Mouse (Mus musculus): ENCODE measurements around the gene Ago3.

The Ago3 gene

GRCm38 (mm10) chr4:126412526-126412925 lies 16.8 kb downstream of the Ago3 start:
- DNase-seq = peak; percentile 93

GRCm38 (mm10) chr4:126371497-126371896 lies 57.9 kb downstream of the Ago3 start:
- DNase-seq = no peak

DNA sequence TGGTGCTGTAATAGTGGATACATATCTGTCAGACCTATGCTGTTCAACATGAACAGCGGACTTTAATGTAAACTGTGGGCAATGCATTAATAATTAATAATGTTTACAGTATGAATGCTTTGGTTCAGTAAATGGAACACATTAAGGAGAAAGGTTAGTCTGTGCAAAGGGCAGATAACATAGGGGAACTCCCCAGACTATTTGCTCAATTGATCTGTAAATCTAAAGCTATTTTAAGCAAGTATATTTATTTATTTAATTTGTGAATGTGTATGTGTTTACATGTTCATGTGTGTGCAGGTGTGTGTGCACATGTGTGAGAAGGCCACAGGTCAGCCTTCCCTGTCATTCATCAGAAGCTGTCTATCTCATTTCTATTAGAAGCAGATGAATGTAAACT lies 69.3 kb downstream of the Ago3 start:
- DNase-seq = no peak

DNA sequence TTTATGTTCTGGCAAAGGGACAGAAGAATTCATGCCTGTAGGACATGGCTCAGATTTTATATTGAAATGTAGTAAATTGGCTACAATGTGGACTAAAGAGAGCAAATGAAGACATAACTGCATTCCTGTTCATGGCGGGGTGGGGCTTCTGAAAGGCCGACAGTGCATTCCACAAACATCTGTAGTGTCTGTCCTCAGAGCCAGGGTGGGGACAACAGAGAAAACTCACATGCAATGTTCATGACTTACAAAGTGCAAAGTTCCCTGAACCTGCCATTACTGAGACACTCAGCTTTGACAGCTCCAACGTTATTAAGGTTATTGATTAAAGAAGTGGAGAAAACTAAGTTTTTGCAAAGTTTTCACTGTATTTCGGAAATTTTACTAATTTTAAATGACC lies 85.9 kb downstream of the Ago3 start:
- DNase-seq = peak; percentile 22

- no peak for DNase-seq
Measured at GRCm38 (mm10) chr4:126339461-126339860, 89.9 kb downstream of the Ago3 start.

DNA sequence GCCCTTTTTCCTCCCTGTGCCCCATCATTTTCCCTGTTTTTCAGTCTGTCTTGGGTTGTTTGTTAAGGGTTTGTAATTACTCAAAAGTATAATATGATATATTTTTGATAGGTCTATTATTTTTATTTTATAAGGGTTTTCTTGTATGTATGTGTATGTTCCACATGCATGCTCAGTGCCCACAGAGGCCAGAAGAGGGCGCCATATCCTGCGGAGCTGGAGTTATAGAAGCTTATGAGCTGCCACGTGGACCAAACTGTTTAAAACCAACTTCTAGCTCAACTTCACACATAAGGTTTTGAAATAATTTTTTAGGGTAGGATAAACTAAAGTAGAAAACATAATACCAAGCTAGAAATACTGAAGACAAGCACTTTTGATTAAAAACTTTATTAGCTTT lies 97.0 kb downstream of the Ago3 start:
- peak; percentile 75 for DNase-seq

- DNase-seq = peak; percentile 36
Measured at GRCm38 (mm10) chr4:126331751-126332150, 97.6 kb downstream of the Ago3 start.

- peak; percentile 71 for DNase-seq
Measured at GRCm38 (mm10) chr4:126330295-126330694, 99.1 kb downstream of the Ago3 start.

GRCm38 (mm10) chr4:126326036-126326435 lies 103.3 kb downstream of the Ago3 start:
- no peak for DNase-seq

DNA sequence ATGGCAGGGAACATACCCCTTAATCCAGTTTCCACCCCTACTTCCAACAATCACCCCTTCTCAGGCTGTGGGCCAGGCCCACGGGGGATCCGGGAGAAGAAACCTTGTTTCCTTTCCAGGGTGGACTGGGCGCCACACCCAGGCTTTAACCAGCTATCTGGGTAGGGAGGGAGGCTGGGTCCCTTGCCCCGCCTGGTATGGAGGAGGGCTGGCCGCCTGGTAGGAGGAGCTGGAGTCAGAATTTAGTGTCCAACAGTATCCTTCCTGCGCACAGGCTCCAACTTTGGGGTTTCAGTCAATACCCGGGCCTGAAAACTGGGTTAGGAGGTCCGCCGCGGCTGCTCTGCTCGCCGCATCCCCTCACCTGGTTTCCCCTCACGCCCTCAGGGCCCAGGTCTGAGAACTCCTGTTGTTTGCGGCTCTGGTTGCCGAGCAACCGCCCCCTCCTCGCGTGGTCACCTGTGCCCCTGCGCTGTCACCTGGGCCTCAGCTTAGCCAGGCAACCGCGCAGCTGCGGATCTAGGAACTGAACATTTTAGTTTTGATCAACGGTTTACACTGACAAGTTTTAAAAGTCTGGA lies 104.0 kb downstream of the Ago3 start, which contains the start of gene Tekt2:
Tekt2 (minus strand) TSS at position 408 of the 581 bp plus-strand sequence.
- DNase-seq = peak; percentile 90

GRCm38 (mm10) chr4:126324861-126325260 lies 104.5 kb downstream of the Ago3 start:
- DNase-seq = peak; percentile 84

- peak; percentile 91 for DNase-seq
Measured at GRCm38 (mm10) chr4:126322646-126323045, 106.7 kb downstream of the Ago3 start.

DNA sequence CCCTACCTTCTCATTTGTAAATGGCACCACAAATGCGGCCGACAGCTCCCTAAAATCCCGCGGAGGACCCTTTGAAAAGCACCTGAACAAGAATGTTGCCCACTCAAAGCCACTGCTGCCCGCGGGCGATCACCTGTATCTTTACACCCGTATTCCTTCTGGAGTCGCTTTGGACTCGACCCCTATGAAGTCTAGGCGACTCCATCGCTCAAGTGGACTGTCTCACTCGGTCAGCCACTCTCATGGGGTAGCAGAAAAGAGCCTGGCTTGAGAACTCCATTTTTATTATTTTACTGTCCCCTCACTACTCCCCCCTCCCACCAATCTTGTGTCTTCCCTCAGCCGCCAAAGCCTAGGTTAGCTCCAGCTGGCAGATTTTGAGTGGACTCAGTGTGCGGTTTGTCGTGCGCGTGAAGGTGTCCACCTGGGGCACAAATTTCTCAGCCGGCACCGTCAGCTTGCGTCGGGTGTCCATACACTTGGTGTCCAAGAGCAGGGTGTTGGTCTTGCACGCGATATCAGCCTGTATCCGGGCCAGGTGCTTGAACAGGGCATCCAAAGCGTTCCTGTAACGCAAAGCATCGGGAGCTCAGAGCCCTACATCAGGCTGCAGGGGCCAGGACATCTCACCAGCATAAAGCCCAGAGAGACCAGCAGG lies 107.4 kb downstream of the Ago3 start:
- DNase-seq = peak; percentile 92

DNA sequence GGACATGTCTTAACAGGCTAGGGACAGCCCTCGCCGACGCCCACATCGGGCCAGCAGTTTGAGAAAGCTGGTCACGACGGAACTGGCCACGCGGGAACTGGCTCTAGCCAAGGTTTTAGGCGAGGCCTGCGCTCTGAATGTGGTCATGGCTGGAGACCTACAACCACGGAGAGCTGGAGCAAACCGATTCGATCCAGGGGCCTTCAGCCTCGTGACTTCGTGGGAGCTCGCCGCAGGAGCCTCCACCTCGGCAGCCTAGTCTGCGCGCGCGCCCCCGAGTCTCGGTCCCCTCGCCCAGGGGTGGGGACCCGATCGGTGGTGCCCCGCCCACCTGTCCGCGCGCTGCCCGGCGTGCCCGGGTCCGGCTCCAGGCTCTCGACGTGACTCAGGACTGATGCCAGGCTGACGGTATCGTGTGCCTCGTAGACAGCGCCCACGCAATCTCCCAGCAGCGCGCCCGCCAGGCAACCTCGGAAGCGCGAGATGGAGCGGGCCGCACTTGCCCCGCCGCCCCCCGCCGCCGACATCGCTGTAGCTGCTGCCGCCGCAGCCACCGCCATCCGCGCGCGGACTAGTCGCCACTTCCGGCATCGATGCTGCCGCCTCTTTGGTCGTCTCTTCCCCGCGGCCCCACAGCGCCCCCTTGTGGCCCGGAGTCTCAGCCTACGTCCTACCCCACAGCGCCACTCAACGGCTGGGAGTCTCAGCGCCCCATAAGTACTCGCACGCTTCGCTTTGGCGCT lies 108.1 kb downstream of the Ago3 start, which contains the start of gene Adprhl2:
Adprhl2 (minus strand) TSS at position 593 of the 743 bp plus-strand sequence.
- DNase-seq = peak; percentile 99

GRCm38 (mm10) chr4:126319806-126320205 lies 109.5 kb downstream of the Ago3 start:
- peak; percentile 83 for DNase-seq

DNA sequence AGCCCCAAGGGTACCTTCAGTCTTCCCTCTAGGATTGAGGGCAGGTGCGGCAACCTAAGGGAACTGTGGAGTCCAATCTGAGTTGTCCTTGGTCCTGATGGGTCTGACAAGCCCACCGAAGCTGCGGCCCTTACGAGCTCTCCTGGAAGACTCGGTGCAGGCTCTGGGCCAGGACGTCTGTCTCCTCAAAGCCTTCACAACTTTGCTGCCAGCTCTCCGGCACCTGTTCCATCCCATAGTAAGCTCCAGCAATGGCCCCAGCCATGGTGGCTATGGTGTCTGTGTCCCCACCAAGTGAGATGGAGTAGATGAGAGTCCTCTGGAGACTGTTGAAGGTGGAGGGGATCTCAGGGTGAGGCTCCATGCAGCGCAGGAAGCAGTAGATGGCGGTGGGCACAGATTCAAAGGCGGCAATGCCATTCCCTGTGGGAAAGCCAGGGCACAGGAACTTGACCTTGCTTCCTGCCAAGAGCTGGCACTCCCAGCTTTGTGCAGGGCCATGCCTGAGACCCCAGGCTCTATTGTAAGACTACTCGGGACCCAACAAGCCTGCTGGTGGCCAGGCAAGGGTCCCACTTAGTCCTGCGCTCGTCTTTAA lies 112.8 kb downstream of the Ago3 start:
- DNase-seq = peak; percentile 92

GRCm38 (mm10) chr4:126315931-126316330 lies 113.4 kb downstream of the Ago3 start:
- peak; percentile 94 for DNase-seq

- DNase-seq = no peak
Measured at GRCm38 (mm10) chr4:126314393-126314792, 115.0 kb downstream of the Ago3 start.

GRCm38 (mm10) chr4:126313202-126313601 lies 116.2 kb downstream of the Ago3 start:
- DNase-seq = peak; percentile 87

DNA sequence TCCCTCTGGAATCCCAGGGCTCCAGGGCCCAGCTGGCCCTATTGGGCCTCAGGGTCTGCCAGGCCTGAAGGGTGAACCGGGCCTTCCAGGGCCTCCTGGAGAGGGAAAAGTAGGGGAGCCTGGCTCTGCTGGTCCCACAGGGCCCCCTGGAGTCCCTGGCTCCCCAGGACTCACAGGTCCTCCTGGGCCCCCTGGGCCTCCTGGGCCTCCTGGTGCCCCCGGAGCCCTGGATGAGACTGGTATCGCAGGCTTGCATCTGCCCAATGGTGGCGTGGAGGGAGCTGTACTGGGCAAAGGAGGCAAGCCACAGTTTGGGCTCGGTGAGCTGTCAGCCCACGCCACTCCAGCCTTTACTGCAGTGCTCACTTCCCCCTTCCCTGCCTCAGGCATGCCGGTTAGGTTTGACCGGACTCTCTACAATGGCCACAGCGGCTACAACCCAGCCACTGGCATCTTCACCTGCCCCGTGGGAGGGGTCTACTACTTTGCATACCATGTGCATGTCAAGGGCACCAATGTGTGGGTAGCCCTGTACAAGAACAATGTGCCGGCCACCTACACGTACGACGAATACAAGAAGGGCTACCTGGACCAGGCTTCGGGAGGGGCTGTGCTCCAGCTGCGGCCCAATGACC lies 117.7 kb downstream of the Ago3 start:
- DNase-seq = peak; percentile 91

DNA sequence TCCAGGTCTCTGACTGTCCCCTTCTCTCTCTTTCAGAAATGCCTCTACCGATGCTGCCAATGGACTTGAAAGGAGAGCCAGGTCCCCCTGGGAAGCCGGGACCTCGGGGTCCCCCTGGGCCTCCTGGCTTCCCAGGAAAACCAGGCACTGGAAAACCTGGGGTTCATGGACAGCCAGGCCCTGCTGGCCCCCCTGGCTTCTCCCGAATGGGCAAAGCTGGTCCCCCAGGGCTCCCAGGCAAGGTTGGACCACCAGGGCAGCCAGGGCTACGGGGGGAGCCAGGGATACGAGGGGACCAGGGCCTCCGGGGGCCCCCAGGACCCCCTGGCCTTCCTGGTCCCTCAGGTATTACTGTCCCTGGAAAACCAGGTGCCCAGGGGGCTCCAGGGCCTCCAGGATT lies 119.0 kb downstream of the Ago3 start:
- peak; percentile 93 for DNase-seq

- peak; percentile 97 for DNase-seq
Measured at GRCm38 (mm10) chr4:126309922-126310309, 119.4 kb downstream of the Ago3 start.

Measured in heart, adult 11 months (tissue).